Mouse (Mus musculus) liver, postnatal 0 days (tissue): ENCODE measurements around the gene Gzmn.

Source experiments
- CTCF ChIP-seq: sonication (generic); IDR thresholded peaks from 2 replicates; pipeline ENCODE4 v1.5.1; 2016; ENCODE audit warnings: antibody characterized with exemption, low read depth
- EP300 ChIP-seq: IDR thresholded peaks from 2 replicates; pipeline ENCODE4 v1.6.1; 2016; ENCODE audit warnings: antibody characterized with exemption, low read depth, mild to moderate bottlenecking

DNA sequence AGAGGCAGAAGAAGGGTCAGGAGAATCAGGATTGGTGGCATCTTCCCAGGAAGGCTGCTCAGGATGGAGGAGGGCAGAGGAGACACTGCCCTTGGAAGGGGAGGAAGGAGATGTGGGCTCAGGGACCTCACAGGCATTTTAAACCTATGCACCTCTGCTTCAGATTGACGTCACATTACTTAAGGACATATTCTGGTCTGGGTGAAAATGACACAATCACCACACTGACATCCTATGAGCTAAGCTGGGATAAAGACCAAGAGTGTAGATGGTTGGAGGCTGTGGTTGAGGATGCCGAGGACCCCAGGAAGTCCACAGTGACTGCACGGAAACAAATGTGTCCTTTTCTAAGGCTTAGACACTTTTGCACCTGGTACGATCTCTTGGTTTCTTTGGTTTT lies 36.9 kb upstream of the Gzmn start, which contains the start of gene Gzmf:
- no peak for TF ChIP-seq CTCF
- no peak for TF ChIP-seq EP300
